Mouse (Mus musculus): ENCODE results near the gene Nck2. TPM values are rescaled to one million over a fixed set of nuclear protein-coding genes. Genes with fewer than 3 reads are reported as not detected.

Gene Nck2
- total RNA-seq, 2 experiments from 2014 or later = 18.6 to 24.1 TPM

- intact Hi-C loops (cut with DNase I; ENCODE audit: low total_unique reads) = loop anchor here (10.0 kb wide), 1 partner anchor 60 kb away; no protein-coding TSS in a partner anchor
- no peak for DNase-seq
Observed at GRCm38 (mm10) chr1:43464976-43465375, 20.6 kb downstream of the Nck2 start.

- intact Hi-C loops (cut with DNase I; ENCODE audit: low total_unique reads) = loop anchor here (10.0 kb wide), 1 partner anchor 59 kb away; no protein-coding TSS in a partner anchor
- no peak for DNase-seq
Observed at GRCm38 (mm10) chr1:43465957-43466624, 21.7 kb downstream of the Nck2 start.

GRCm38 (mm10) chr1:43467656-43468055, 23.3 kb downstream of the Nck2 start:
- intact Hi-C loops (cut with DNase I; ENCODE audit: low total_unique reads) = loop anchor here (10.0 kb wide), 1 partner anchor 57 kb away; no protein-coding TSS in a partner anchor
- DNase-seq = no peak

GRCm38 (mm10) chr1:43468207-43468606, 23.8 kb downstream of the Nck2 start:
- DNase-seq = no peak
- intact Hi-C loops (cut with DNase I; ENCODE audit: low total_unique reads) = loop anchor here (10.0 kb wide), 1 partner anchor 57 kb away; no protein-coding TSS in a partner anchor

GRCm38 (mm10) chr1:43468978-43469377, 24.6 kb downstream of the Nck2 start:
- intact Hi-C loops (cut with DNase I; ENCODE audit: low total_unique reads) = loop anchor here (10.0 kb wide), 1 partner anchor 56 kb away; no protein-coding TSS in a partner anchor
- no peak for DNase-seq

GRCm38 (mm10) chr1:43470421-43471179, 26.2 kb downstream of the Nck2 start:
- no peak for DNase-seq
- intact Hi-C loops (cut with DNase I; ENCODE audit: low total_unique reads) = no loop called here

- no peak for DNase-seq
- intact Hi-C loops (cut with DNase I; ENCODE audit: low total_unique reads) = no loop called here
Observed at GRCm38 (mm10) chr1:43471180-43472045, 27.0 kb downstream of the Nck2 start.

GRCm38 (mm10) chr1:43472046-43472649, 27.8 kb downstream of the Nck2 start:
- DNase-seq = no peak
- intact Hi-C loops (cut with DNase I; ENCODE audit: low total_unique reads) = no loop called here

- intact Hi-C loops (cut with DNase I; ENCODE audit: low total_unique reads) = no loop called here
- peak; percentile 13 for DNase-seq
Observed at GRCm38 (mm10) chr1:43473734-43474534, 29.6 kb downstream of the Nck2 start.

GRCm38 (mm10) chr1:43474535-43475409, 30.4 kb downstream of the Nck2 start:
- intact Hi-C loops (cut with DNase I; ENCODE audit: low total_unique reads) = no loop called here

GRCm38 (mm10) chr1:43477954-43478353, 33.6 kb downstream of the Nck2 start:
- intact Hi-C loops (cut with DNase I; ENCODE audit: low total_unique reads) = no loop called here
- no peak for DNase-seq

More at GRCm38 (mm10) chr1:43474535-43475409, 30.4 kb downstream of the Nck2 start:
- DNase-seq = peak; percentile 23

- intact Hi-C loops (cut with DNase I; ENCODE audit: low total_unique reads) = no loop called here
- no peak for DNase-seq
Observed at GRCm38 (mm10) chr1:43485204-43485603, 40.8 kb downstream of the Nck2 start.

- no peak for DNase-seq
- intact Hi-C loops (cut with DNase I; ENCODE audit: low total_unique reads) = no loop called here
Observed at GRCm38 (mm10) chr1:43486500-43486899, 42.1 kb downstream of the Nck2 start.

- intact Hi-C loops (cut with DNase I; ENCODE audit: low total_unique reads) = no loop called here
- no peak for DNase-seq
Observed at GRCm38 (mm10) chr1:43486956-43487722, 42.8 kb downstream of the Nck2 start.

GRCm38 (mm10) chr1:43489311-43489710, 44.9 kb downstream of the Nck2 start:
- intact Hi-C loops (cut with DNase I; ENCODE audit: low total_unique reads) = no loop called here
- DNase-seq = no peak

GRCm38 (mm10) chr1:43491506-43492269, 47.3 kb downstream of the Nck2 start:
- DNase-seq = no peak
- intact Hi-C loops (cut with DNase I; ENCODE audit: low total_unique reads) = no loop called here
